Mouse (Mus musculus) midbrain, postnatal 0 days (tissue): ENCODE results near the gene 1700024P04Rik. TPM values are rescaled to one million over a fixed set of nuclear protein-coding genes. Genes with fewer than 3 reads are reported as not detected.

Experiments
- ATAC-seq: fragments of 200-750 bp; cut with Nextera tagmentation; 2 replicates; pipeline ENCODE4 v1.8.0; 2017; ENCODE audit warnings: moderate number of reproducible peaks, mild to moderate bottlenecking, moderate TSS enrichment, moderate library complexity; ENCODE audit not compliant: low FRiP score
- DNase-seq: peaks from one replicate; pipeline ENCODE4 v3.0.0-alpha.2; 2015; ENCODE audit warnings: low spot score
- H3K27ac ChIP-seq: fragments of 300-500 bp; sonication (generic); 2 replicates; pipeline ENCODE4 v1.5.1; 2014; ENCODE audit warnings: low read depth, mild to moderate bottlenecking, low read length, mixed read lengths
- H3K27me3 ChIP-seq: fragments of 300-500 bp; sonication (generic); 2 replicates; pipeline ENCODE4 v1.6.1; 2014; ENCODE audit warnings: low read length, control low read depth, mixed read lengths; ENCODE audit not compliant: insufficient read depth
- H3K36me3 ChIP-seq: fragments of 300-500 bp; sonication (generic); 2 replicates; pipeline ENCODE4 v1.6.1; 2014; ENCODE audit warnings: low read length, control low read depth, mixed read lengths; ENCODE audit not compliant: insufficient read depth
- H3K4me1 ChIP-seq: fragments of 300-500 bp; sonication (generic); 2 replicates; pipeline ENCODE4 v1.6.1; 2014; ENCODE audit warnings: mild to moderate bottlenecking, control low read depth, antibody characterized with exemption, low read length, mixed read lengths; ENCODE audit not compliant: insufficient read depth
- H3K4me2 ChIP-seq: fragments of 300-500 bp; sonication (generic); 2 replicates; pipeline ENCODE4 v1.6.1; 2014; ENCODE audit warnings: low read depth, mild to moderate bottlenecking, low read length, mixed read lengths; ENCODE audit not compliant: poor library complexity, severe bottlenecking
- H3K4me3 ChIP-seq: fragments of 300-500 bp; sonication (generic); 2 replicates; pipeline ENCODE4 v1.5.1; 2014; ENCODE audit warnings: low read depth, mild to moderate bottlenecking, low read length, moderate library complexity
- H3K9ac ChIP-seq: fragments of 300-500 bp; sonication (generic); replicated peaks from 2 replicates; pipeline ENCODE4 v1.6.1; 2014; ENCODE audit warnings: mild to moderate bottlenecking, low read length, moderate library complexity, mixed read lengths; ENCODE audit not compliant: poor library complexity, severe bottlenecking
- H3K9me3 ChIP-seq: fragments of 300-500 bp; sonication (generic); 2 replicates; pipeline ENCODE4 v1.6.1; 2016; ENCODE audit warnings: low read length, control low read depth
- CTCF ChIP-seq: IDR thresholded peaks from 2 replicates; pipeline ENCODE4 v1.5.1; 2016; ENCODE audit warnings: antibody characterized with exemption, mild to moderate bottlenecking
- WGBS: fragments of 180-500 bp; shearing (Covaris S2); extraction: QIAGEN DNeasy Blood & Tissue Kit; methylation state at CpG from one replicate; pipeline ENCODE4 v1.1.7; 2014; 5-methylcytosine and 5-hydroxymethylcytosine counted together
- polyA plus RNA-seq: library from polyadenylated mRNA; unstranded; fragments of >200 nt; fragmentation: Nextera tagmentation; extraction: Ambion mirVana; gene quantifications from 2 replicates; pipeline ENCODE4 v1.2.1, GENCODE M21; 2015
- total RNA-seq: library from RNA; depleted of rRNA; stranded (reverse); fragments of >200 nt; gene quantifications from 2 replicates; pipeline ENCODE4 v1.2.3, GENCODE M21; 2014

The 1700024P04Rik gene
- total and polyA plus RNA-seq, 2 experiments from 2014 or later: not detected

GRCm38 (mm10) chr13:98955676-98956075 lies 28.7 kb downstream of the 1700024P04Rik start:
- no peaks in the 10 kb centered on the region for H3K4me1 ChIP-seq
- DNase-seq (no peak), ATAC-seq (no peak)
- TF ChIP-seq CTCF: no peak
- 62% methylated on average over 6 of the region's 6 CpGs for WGBS
- H3K36me3 ChIP-seq: no peaks in the 10 kb centered on the region
- H3K9ac ChIP-seq: no peak overlapping the region
- no peak overlapping the region for H3K4me2 ChIP-seq
- H3K27me3 ChIP-seq: no peaks in the 10 kb centered on the region
- no peaks in the 10 kb centered on the region for H3K9me3 ChIP-seq
- no peak overlapping the region for H3K4me3 ChIP-seq
- no peak overlapping the region for H3K27ac ChIP-seq

GRCm38 (mm10) chr13:98955226-98955625 lies 29.1 kb downstream of the 1700024P04Rik start:
- H3K27me3 ChIP-seq: no peaks in the 10 kb centered on the region
- no peak for TF ChIP-seq CTCF
- no peaks in the 10 kb centered on the region for H3K9me3 ChIP-seq
- H3K9ac ChIP-seq: no peak overlapping the region
- H3K4me1 ChIP-seq: no peaks in the 10 kb centered on the region
- ATAC-seq: no peak
- no peak overlapping the region for H3K4me2 ChIP-seq
- no peak overlapping the region for H3K4me3 ChIP-seq
- H3K27ac ChIP-seq: no peak overlapping the region
- 69% methylated on average over 5 of the region's 5 CpGs for WGBS
- DNase-seq: no peak
- H3K36me3 ChIP-seq: no peaks in the 10 kb centered on the region

DNA sequence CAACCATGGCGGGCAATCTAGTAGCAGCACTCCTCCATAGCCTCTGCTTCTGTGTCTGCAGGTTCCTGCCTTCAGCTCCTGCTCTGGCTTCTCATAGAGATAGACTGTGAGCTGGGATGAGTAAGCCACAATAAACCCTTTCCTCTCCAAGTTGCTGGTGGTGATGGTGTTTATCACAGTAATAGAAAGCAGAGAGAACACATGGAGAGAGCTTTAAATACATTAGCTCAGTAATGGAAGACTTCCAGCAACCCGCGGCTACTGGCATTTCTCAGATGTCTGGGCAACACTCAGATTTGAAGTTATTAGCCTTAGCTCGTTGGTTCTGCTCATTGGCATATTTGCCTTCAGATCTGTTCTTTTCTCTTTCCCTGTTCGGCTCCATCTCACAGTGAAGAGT lies 30.5 kb downstream of the 1700024P04Rik start:
- peak; percentile 50 for DNase-seq
- WGBS: 73% methylated on average over 5 of the region's 5 CpGs

DNA sequence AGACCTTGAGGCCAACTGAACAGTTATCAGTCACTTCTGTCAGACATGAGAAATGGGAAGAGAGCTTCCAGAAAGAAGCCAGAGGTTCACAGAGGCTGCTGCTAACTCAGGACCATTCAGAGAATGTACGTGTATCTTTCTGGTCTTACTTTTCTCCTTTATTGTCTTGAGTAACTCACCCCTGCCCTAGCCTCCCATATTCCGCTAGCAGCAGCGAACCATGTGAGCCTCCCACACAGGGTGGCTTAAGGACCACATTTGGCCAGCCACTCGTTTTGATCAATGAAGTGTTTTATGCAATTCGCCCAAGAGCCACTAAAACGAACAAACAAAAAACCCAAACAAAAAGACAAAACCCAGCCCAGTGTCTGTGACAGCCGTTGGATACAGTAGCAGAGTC lies 32.4 kb downstream of the 1700024P04Rik start:
- H3K4me2 ChIP-seq: no peak overlapping the region
- no peak for ATAC-seq

More for the DNA sequence above, 30.5 kb downstream of the 1700024P04Rik start:
- no peak for TF ChIP-seq CTCF
- no peaks in the 10 kb centered on the region for H3K36me3 ChIP-seq
- no peak overlapping the region for H3K27ac ChIP-seq
- no peak overlapping the region for H3K4me2 ChIP-seq
- H3K27me3 ChIP-seq: no peaks in the 10 kb centered on the region
- no peak for ATAC-seq
- H3K4me1 ChIP-seq: no peaks in the 10 kb centered on the region
- H3K4me3 ChIP-seq: no peak overlapping the region
- no peak overlapping the region for H3K9ac ChIP-seq
- no peaks in the 10 kb centered on the region for H3K9me3 ChIP-seq

GRCm38 (mm10) chr13:98948146-98948545 lies 36.2 kb downstream of the 1700024P04Rik start:
- ATAC-seq: no peak
- Histone ChIP-seq H3K9me3 (no peaks in the 10 kb centered on the region), H3K27ac (no peak overlapping the region), H3K4me2 (no peak overlapping the region), H3K4me3 (no peak overlapping the region), H3K36me3 (no peaks in the 10 kb centered on the region), H3K9ac (no peak overlapping the region), H3K27me3 (no peaks in the 10 kb centered on the region), H3K4me1 (no peaks in the 10 kb centered on the region)
- TF ChIP-seq CTCF: no peak
- 31% methylated on average over 4 of the region's 4 CpGs for WGBS
- DNase-seq: no peak

More for the DNA sequence above, 32.4 kb downstream of the 1700024P04Rik start:
- no peak for DNase-seq
- Histone ChIP-seq H3K36me3 (no peaks in the 10 kb centered on the region), H3K9ac (no peak overlapping the region), H3K4me1 (no peaks in the 10 kb centered on the region), H3K27ac (no peak overlapping the region), H3K9me3 (no peaks in the 10 kb centered on the region), H3K4me3 (no peak overlapping the region), H3K27me3 (no peaks in the 10 kb centered on the region)
- TF ChIP-seq CTCF: no peak
- 56% methylated on average over 7 of the region's 7 CpGs for WGBS

- no peak for TF ChIP-seq CTCF
These were observed 37.9 kb downstream of the 1700024P04Rik start for GRCm38 (mm10) chr13:98946434-98946833.

More at GRCm38 (mm10) chr13:98946434-98946833, 37.9 kb downstream of the 1700024P04Rik start:
- WGBS: 95% methylated on average over 7 of the region's 7 CpGs
- Histone ChIP-seq H3K4me2 (no peak overlapping the region), H3K27me3 (no peaks in the 10 kb centered on the region), H3K4me1 (no peaks in the 10 kb centered on the region), H3K9me3 (no peaks in the 10 kb centered on the region), H3K27ac (no peak overlapping the region), H3K36me3 (no peaks in the 10 kb centered on the region), H3K9ac (no peak overlapping the region), H3K4me3 (no peak overlapping the region)
- no peak for ATAC-seq
- no peak for DNase-seq
